Mouse (Mus musculus): ENCODE measurements around the gene St3gal6. TPM values are rescaled to one million over a fixed set of nuclear protein-coding genes. Genes with fewer than 3 reads are reported as not detected.
A peak's percentile ranks its signal among the peaks of the same experiment; 100 is the strongest.

The St3gal6 gene
- polyA plus RNA-seq, 1 experiment from 2014 or later: 12.8 TPM

DNA sequence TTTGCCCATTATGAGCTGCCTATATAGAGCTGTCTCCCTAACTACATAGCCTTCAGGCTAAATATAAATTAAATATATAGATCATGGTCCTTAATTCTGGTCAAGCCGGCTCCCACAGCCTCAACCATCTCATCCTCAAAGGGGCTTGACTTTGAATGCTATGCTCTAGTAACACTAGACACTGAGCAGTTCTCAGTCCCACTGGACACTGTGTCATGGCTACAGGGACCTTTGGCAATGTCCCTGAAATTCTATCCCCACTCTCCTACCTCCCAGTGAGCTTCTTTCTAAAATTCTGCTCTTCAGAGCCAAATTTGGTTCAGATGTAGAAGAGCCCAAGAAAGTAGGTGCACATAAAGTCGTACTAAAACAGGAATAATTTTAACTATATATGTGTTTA is 7.9 kb downstream of the St3gal6 start:
- 76% methylated on average over 2 of the region's 2 CpGs for WGBS
- Histone ChIP-seq H3K9me3 (ENCODE audit: control insufficient read depth, low read length) (no peaks in the 10 kb centered on the region), H3K27ac (replicated peaks; ENCODE audit: low read depth, low read length) (no peak overlapping the region), H3K36me3 (ENCODE audit: control insufficient read depth, insufficient read depth, low read length) (no peaks in the 10 kb centered on the region), H3K9ac (ENCODE audit: low read depth, low read length) (no peak overlapping the region), H3K4me3 (ENCODE audit: low read depth, low read length) (no peak overlapping the region), H3K27me3 (replicated peaks; ENCODE audit: control insufficient read depth, insufficient read depth, low read length) (no peaks in the 10 kb centered on the region), H3K4me2 (ENCODE audit: low read depth, low read length) (no peak overlapping the region), H3K4me1 (ENCODE audit: control insufficient read depth, insufficient read depth, low read length) (peaks cover 17% of the 10 kb centered on the region)
- DNase-seq (ENCODE audit: low spot score) (no peak), ATAC-seq (ENCODE audit: low read depth) (no peak)

DNA sequence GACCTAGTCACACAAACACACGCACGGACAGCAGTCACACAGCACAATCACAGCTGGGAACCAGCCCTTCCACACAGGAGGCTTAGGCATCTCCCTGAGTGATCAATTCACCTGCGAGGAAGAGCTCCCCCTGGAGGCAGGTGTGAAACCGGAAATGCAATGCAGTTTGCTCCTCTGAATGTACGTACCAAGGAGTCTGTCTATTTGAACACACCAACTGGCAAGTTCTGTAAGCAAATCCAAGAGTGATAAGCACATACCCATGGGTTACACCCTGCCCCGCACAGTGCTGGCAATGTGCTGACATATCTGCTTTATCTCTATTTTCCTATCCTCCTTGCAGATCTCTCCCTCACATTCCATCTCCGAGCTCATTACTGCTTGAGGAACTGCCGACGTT is 9.5 kb downstream of the St3gal6 start:
- no peak for DNase-seq (ENCODE audit: low spot score)
- ATAC-seq (ENCODE audit: low read depth): no peak
- no peak overlapping the region for H3K27ac ChIP-seq (replicated peaks; ENCODE audit: low read depth, low read length)
- no peaks in the 10 kb centered on the region for H3K9me3 ChIP-seq (ENCODE audit: control insufficient read depth, low read length)
- no peaks in the 10 kb centered on the region for H3K27me3 ChIP-seq (replicated peaks; ENCODE audit: control insufficient read depth, insufficient read depth, low read length)
- peaks cover 24% of the 10 kb centered on the region for H3K4me1 ChIP-seq (ENCODE audit: control insufficient read depth, insufficient read depth, low read length)
- no peak overlapping the region for H3K4me2 ChIP-seq (ENCODE audit: low read depth, low read length)
- H3K4me3 ChIP-seq (ENCODE audit: low read depth, low read length): no peak overlapping the region
- 84% methylated on average over 9 of the region's 9 CpGs for WGBS
- no peaks in the 10 kb centered on the region for H3K36me3 ChIP-seq (ENCODE audit: control insufficient read depth, insufficient read depth, low read length)
- H3K9ac ChIP-seq (ENCODE audit: low read depth, low read length): no peak overlapping the region

DNA sequence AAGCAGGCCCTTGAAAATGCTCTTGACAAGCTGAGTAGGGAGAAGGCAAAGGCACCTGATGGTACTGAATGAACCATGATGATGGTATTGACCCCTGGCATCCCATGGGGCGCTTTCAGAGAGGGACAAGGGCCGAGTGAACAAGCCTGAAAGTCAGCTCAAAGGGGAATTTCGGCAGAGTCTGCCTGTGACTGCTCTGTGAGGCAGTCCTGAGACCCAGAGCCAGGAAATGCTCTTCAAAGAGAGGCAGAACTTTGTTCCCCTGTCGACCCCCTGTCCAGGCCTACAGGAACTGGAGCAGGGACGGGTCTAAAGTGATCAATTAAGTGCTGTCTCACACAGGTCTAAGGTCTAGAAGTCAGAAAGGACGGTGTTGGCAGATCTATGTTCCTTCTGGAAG is 10.3 kb downstream of the St3gal6 start:
- DNase-seq (ENCODE audit: low spot score) (no peak), ATAC-seq (ENCODE audit: low read depth) (no peak)
- Histone ChIP-seq H3K9me3 (ENCODE audit: control insufficient read depth, low read length) (no peaks in the 10 kb centered on the region), H3K27me3 (replicated peaks; ENCODE audit: control insufficient read depth, insufficient read depth, low read length) (no peaks in the 10 kb centered on the region), H3K36me3 (ENCODE audit: control insufficient read depth, insufficient read depth, low read length) (no peaks in the 10 kb centered on the region), H3K9ac (ENCODE audit: low read depth, low read length) (no peak overlapping the region), H3K4me3 (ENCODE audit: low read depth, low read length) (no peak overlapping the region), H3K27ac (replicated peaks; ENCODE audit: low read depth, low read length) (peak overlapping the region; percentile 58; the same call in 1 of the 2 replicates), H3K4me2 (ENCODE audit: low read depth, low read length) (no peak overlapping the region; the same call in 1 of the 2 replicates), H3K4me1 (ENCODE audit: control insufficient read depth, insufficient read depth, low read length) (peaks cover 24% of the 10 kb centered on the region)
- WGBS: 34% methylated on average over 6 of the region's 6 CpGs

DNA sequence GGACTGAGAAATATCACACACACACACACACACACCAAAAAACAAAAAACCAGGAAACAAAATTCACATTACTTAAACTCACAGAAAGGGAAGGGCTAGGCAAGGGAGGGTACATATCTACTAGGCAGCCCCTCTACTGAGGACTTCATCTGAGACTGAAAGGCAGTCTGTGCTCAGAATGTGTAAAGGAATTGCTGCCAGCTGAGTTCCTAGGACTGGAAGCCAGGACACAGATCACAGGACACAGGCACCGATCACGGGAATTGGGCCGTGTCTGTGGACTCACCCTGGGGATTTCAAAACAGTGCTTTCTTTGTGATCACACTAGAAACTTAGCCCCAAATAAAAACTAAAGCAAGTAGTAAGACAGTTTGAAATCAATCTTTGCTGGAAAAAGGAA is 11.2 kb downstream of the St3gal6 start:
- Histone ChIP-seq H3K36me3 (ENCODE audit: control insufficient read depth, insufficient read depth, low read length) (no peaks in the 10 kb centered on the region), H3K4me2 (ENCODE audit: low read depth, low read length) (no peak overlapping the region), H3K4me1 (ENCODE audit: control insufficient read depth, insufficient read depth, low read length) (peaks cover 24% of the 10 kb centered on the region), H3K9me3 (ENCODE audit: control insufficient read depth, low read length) (no peaks in the 10 kb centered on the region), H3K4me3 (ENCODE audit: low read depth, low read length) (no peak overlapping the region), H3K27ac (replicated peaks; ENCODE audit: low read depth, low read length) (peak overlapping the region; percentile 68; the same call in 1 of the 2 replicates), H3K9ac (ENCODE audit: low read depth, low read length) (no peak overlapping the region), H3K27me3 (replicated peaks; ENCODE audit: control insufficient read depth, insufficient read depth, low read length) (no peaks in the 10 kb centered on the region)
- WGBS: 14% methylated on average over 3 of the region's 3 CpGs
- ATAC-seq (ENCODE audit: low read depth) (peak; percentile 69), DNase-seq (ENCODE audit: low spot score) (peak; percentile 60)

DNA sequence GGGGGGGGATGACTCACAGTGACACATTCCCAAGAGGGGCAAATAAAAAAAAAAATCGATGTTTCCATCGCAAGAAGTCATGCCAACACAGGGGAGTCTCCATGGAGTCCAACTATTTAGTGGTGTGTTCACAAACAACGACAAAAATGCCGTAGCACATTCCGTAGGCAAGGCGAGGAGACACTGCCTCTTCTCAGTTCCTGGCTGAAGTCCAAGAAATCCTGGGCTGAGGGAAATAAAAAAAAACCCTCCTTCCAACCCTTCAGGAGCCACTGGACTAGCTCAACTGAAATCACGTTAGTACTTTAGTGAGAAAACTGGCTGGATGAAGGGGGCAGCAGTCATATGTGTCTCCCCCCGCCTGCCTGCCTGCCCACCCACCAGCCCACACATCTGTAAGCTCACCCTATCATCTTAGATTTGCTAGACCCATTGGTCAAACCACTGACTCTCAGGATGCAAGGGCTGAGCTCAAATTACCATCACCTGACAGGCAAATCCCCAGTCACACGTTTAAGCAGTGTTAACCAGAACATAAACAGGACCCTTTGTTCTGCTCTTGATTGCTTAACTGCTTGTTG is 11.8 kb downstream of the St3gal6 start:
- Histone ChIP-seq H3K4me1 (ENCODE audit: control insufficient read depth, insufficient read depth, low read length) (peaks cover 24% of the 10 kb centered on the region), H3K27me3 (replicated peaks; ENCODE audit: control insufficient read depth, insufficient read depth, low read length) (no peaks in the 10 kb centered on the region), H3K36me3 (ENCODE audit: control insufficient read depth, insufficient read depth, low read length) (no peaks in the 10 kb centered on the region), H3K27ac (replicated peaks; ENCODE audit: low read depth, low read length) (peak overlapping the region; percentile 68; the same call in 1 of the 2 replicates), H3K9ac (ENCODE audit: low read depth, low read length) (no peak overlapping the region), H3K4me3 (ENCODE audit: low read depth, low read length) (no peak overlapping the region; the same call in 1 of the 2 replicates), H3K4me2 (ENCODE audit: low read depth, low read length) (peak overlapping the region; percentile 33), H3K9me3 (ENCODE audit: control insufficient read depth, low read length) (no peaks in the 10 kb centered on the region)
- DNase-seq (ENCODE audit: low spot score) (peak; percentile 83), ATAC-seq (ENCODE audit: low read depth) (peak; percentile 69)
- 18% methylated on average over 9 of the region's 9 CpGs for WGBS

DNA sequence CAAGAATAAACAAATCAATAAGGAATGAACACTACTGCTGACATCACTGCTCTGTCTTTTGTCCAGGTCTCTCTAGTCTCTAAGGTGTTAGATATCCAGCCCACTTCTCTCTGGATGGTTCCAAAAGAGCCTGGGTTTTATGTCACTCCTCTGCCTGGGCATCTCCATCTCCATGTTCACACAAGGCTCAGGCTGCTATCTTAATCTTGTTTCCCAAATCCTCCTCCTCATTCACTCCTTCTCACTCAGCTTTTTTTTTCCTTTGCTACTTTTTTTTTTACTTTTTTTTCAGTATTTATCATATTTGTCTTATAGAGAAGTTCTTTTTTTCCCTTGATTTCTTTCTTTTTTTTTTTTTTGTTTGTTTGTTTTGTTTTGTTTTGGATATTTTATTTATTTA is 19.1 kb downstream of the St3gal6 start:
- H3K27ac ChIP-seq (replicated peaks; ENCODE audit: low read depth, low read length): no peak overlapping the region
- ATAC-seq (ENCODE audit: low read depth) (no peak), DNase-seq (ENCODE audit: low spot score) (no peak)
- 0 out of 2 replicates have a peak, but pooled peaks cover 4% of the 10 kb centered on the region for H3K4me1 ChIP-seq (ENCODE audit: control insufficient read depth, insufficient read depth, low read length)
- no peak overlapping the region for H3K9ac ChIP-seq (ENCODE audit: low read depth, low read length)
- no peak overlapping the region for H3K4me3 ChIP-seq (ENCODE audit: low read depth, low read length)
- H3K4me2 ChIP-seq (ENCODE audit: low read depth, low read length): no peak overlapping the region
- no peaks in the 10 kb centered on the region for H3K27me3 ChIP-seq (replicated peaks; ENCODE audit: control insufficient read depth, insufficient read depth, low read length)
- H3K36me3 ChIP-seq (ENCODE audit: control insufficient read depth, insufficient read depth, low read length): no peaks in the 10 kb centered on the region
- no peaks in the 10 kb centered on the region for H3K9me3 ChIP-seq (ENCODE audit: control insufficient read depth, low read length)

DNA sequence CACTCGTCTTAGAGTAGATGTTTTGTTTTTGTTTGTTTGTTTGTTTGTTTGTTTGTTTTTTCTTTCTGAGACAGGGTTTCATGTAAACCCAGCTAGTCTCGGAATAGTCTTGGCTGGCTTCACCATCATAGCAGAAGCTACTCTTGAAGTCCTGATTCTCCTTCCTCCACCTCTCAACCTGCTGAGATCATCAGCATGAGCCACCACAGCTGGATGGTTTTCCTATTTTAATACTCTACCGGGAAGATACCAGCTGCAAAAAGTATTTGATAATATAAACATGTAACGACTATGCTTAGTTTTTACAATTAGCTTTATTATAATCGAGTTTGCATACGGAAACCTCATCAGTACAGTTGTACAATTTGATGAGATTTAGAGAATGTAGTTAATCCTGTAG is 21.5 kb downstream of the St3gal6 start:
- Histone ChIP-seq H3K4me1 (ENCODE audit: control insufficient read depth, insufficient read depth, low read length) (peaks cover 12% of the 10 kb centered on the region; the same call in 1 of the 2 replicates), H3K36me3 (ENCODE audit: control insufficient read depth, insufficient read depth, low read length) (no peaks in the 10 kb centered on the region), H3K9me3 (ENCODE audit: control insufficient read depth, low read length) (no peaks in the 10 kb centered on the region), H3K9ac (ENCODE audit: low read depth, low read length) (no peak overlapping the region), H3K4me2 (ENCODE audit: low read depth, low read length) (no peak overlapping the region), H3K27me3 (replicated peaks; ENCODE audit: control insufficient read depth, insufficient read depth, low read length) (no peaks in the 10 kb centered on the region), H3K4me3 (ENCODE audit: low read depth, low read length) (no peak overlapping the region), H3K27ac (replicated peaks; ENCODE audit: low read depth, low read length) (no peak overlapping the region)
- ATAC-seq (ENCODE audit: low read depth) (no peak), DNase-seq (ENCODE audit: low spot score) (no peak)
- 67% methylated on average over 6 of the region's 6 CpGs for WGBS

DNA sequence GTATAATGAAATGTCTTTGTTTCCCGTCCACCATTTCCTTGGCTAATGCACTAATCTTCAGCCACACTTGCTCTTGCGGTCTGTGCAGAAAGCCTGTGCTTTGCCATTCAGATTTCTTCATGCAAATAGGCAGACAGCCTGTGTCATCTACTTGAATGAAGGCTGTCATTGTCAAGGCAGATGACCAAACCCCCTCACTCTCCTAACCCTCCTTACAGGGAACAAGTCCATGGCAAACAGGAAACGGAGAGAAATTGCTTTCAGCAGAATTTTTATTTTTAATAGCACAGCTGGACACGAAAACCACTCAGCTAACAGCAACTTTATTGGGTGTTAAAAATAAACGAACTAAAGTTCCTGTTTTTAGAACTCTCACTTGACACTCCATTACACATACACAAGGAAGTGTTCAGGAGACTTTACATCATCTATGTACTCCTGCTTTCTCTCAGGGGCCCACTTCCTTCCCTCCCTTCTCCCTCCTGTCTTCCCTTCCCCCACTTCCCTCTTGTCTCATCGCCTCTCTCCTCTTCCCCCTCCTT is 22.2 kb downstream of the St3gal6 start:
- no peak overlapping the region for H3K4me3 ChIP-seq (ENCODE audit: low read depth, low read length)
- H3K4me1 ChIP-seq (ENCODE audit: control insufficient read depth, insufficient read depth, low read length): peaks cover 12% of the 10 kb centered on the region; the same call in 1 of the 2 replicates
- no peak overlapping the region; the same call in 1 of the 2 replicates for H3K27ac ChIP-seq (replicated peaks; ENCODE audit: low read depth, low read length)
- no peak overlapping the region for H3K9ac ChIP-seq (ENCODE audit: low read depth, low read length)
- ATAC-seq (ENCODE audit: low read depth): no peak
- H3K4me2 ChIP-seq (ENCODE audit: low read depth, low read length): no peak overlapping the region
- no peaks in the 10 kb centered on the region for H3K27me3 ChIP-seq (replicated peaks; ENCODE audit: control insufficient read depth, insufficient read depth, low read length)
- 39% methylated on average over 6 of the region's 6 CpGs for WGBS
- H3K9me3 ChIP-seq (ENCODE audit: control insufficient read depth, low read length): no peaks in the 10 kb centered on the region
- no peaks in the 10 kb centered on the region for H3K36me3 ChIP-seq (ENCODE audit: control insufficient read depth, insufficient read depth, low read length)
- peak; percentile 46 for DNase-seq (ENCODE audit: low spot score)

DNA sequence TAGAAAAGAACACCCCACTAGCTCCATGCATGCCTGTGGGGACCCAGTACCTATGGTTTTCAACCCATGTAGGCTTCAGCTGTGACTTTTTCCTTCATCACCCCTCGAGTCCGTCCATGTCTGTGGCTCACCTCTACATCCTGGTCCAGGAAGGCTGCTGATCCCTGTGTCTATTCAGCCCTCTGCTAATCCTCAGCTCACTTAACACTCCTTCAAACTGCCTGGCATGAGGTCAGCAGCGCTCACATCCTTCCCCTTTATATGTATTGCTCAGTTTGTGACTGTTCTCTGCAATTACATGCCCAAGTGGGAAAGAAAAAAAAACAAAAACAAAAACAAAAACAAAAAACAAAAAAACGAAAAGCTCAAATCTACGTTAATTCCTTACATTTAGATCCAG is 24.4 kb downstream of the St3gal6 start:
- 75% methylated on average over 5 of the region's 5 CpGs for whole genome bisulfite sequencing
- ATAC-seq (ENCODE audit: low read depth): no peak
- H3K9me3 ChIP-seq (ENCODE audit: control insufficient read depth, low read length): no peaks in the 10 kb centered on the region
- H3K27ac ChIP-seq (replicated peaks; ENCODE audit: low read depth, low read length): no peak overlapping the region
- H3K9ac ChIP-seq (ENCODE audit: low read depth, low read length): no peak overlapping the region
- no peaks in the 10 kb centered on the region for H3K27me3 ChIP-seq (replicated peaks; ENCODE audit: control insufficient read depth, insufficient read depth, low read length)
- H3K4me3 ChIP-seq (ENCODE audit: low read depth, low read length): no peak overlapping the region
- peaks cover 12% of the 10 kb centered on the region; the same call in 1 of the 2 replicates for H3K4me1 ChIP-seq (ENCODE audit: control insufficient read depth, insufficient read depth, low read length)
- H3K36me3 ChIP-seq (ENCODE audit: control insufficient read depth, insufficient read depth, low read length): no peaks in the 10 kb centered on the region
- DNase-seq (ENCODE audit: low spot score): no peak
- no peak overlapping the region for H3K4me2 ChIP-seq (ENCODE audit: low read depth, low read length)
